Mouse (Mus musculus) adrenal gland, adult 18-20 months (tissue): ENCODE measurements around the gene Capza2. TPM values are rescaled to one million over a fixed set of nuclear protein-coding genes. Genes with fewer than 3 reads are reported as not detected.

Experiments used
- DNase-seq, 2 experiments: peaks; one replicate each; pipeline ENCODE4 v3.0.0; 2021 to 2022; ENCODE audit warnings: low spot score in 2 of 2
- total RNA-seq, 2 experiments: library from RNA; stranded (reverse); gene quantifications; 1 replicate in 1 of 2; 2 replicates in 1 of 2; pipeline ENCODE4 v1.2.3; 2021

Gene Capza2
- total RNA-seq, 2 experiments from 2014 or later: 126 to 161 TPM

- DNase-seq: peak; percentile 33 to 67
Measured at GRCm38 (mm10) chr6:17637205-17638203, 1.5 kb downstream of the Capza2 start.

GRCm38 (mm10) chr6:17640031-17640430 lies 4.0 kb downstream of the Capza2 start:
- DNase-seq: no peak

- no peak for DNase-seq
Measured at GRCm38 (mm10) chr6:17642739-17643138, 6.7 kb downstream of the Capza2 start.

- no peak for DNase-seq
Measured at GRCm38 (mm10) chr6:17646107-17646506, 10.1 kb downstream of the Capza2 start.

- no peak for DNase-seq
Measured at GRCm38 (mm10) chr6:17652132-17652531, 16.1 kb downstream of the Capza2 start.

- no peak for DNase-seq
Measured at GRCm38 (mm10) chr6:17655080-17655479, 19.0 kb downstream of the Capza2 start.

- no peak for DNase-seq
Measured at GRCm38 (mm10) chr6:17657308-17657707, 21.3 kb downstream of the Capza2 start.

- no peak for DNase-seq
Measured at GRCm38 (mm10) chr6:17665348-17665747, 29.3 kb downstream of the Capza2 start.

- DNase-seq: no peak
Measured at GRCm38 (mm10) chr6:17666024-17666423, 30.0 kb downstream of the Capza2 start.

GRCm38 (mm10) chr6:17667813-17668212 lies 31.8 kb downstream of the Capza2 start:
- DNase-seq: no peak

GRCm38 (mm10) chr6:17668334-17668733 lies 32.3 kb downstream of the Capza2 start:
- no peak for DNase-seq

- no peak for DNase-seq
Measured at GRCm38 (mm10) chr6:17669826-17670225, 33.8 kb downstream of the Capza2 start.

GRCm38 (mm10) chr6:17675019-17675756 lies 39.2 kb downstream of the Capza2 start:
- DNase-seq: peak; percentile 61 to 74

- no peak for DNase-seq
Measured at GRCm38 (mm10) chr6:17677008-17677407, 41.0 kb downstream of the Capza2 start.

- DNase-seq: no peak
Measured at GRCm38 (mm10) chr6:17680266-17680925, 44.4 kb downstream of the Capza2 start.

GRCm38 (mm10) chr6:17681810-17682209 lies 45.8 kb downstream of the Capza2 start:
- DNase-seq: no peak

GRCm38 (mm10) chr6:17688676-17689075 lies 52.6 kb downstream of the Capza2 start:
- DNase-seq: no peak

GRCm38 (mm10) chr6:17692647-17693046 lies 56.6 kb downstream of the Capza2 start, which contains the start of gene St7:
St7 (plus strand) TSS chr6:17692933.
- no peak for DNase-seq

- DNase-seq: peak; percentile 69 to 74
Measured at GRCm38 (mm10) chr6:17693726-17694549, 57.9 kb downstream of the Capza2 start.

GRCm38 (mm10) chr6:17694550-17694951 lies 58.5 kb downstream of the Capza2 start:
- DNase-seq: peak; percentile 80 to 81
